Mouse (Mus musculus) R1 (cell line): ENCODE data around the gene Tomm20.
"Not testable (repeated sequence)": the region's sequence is repeated elsewhere in the genome, so short reads cannot be mapped to it uniquely, and the experiment has no call there.

ENCODE experiments used
- DNase-seq: peaks from one replicate; pipeline ENCODE4 v3.0.0-alpha.2; 2018; ENCODE audit warnings: low read depth, low spot score

The Tomm20 gene

DNA sequence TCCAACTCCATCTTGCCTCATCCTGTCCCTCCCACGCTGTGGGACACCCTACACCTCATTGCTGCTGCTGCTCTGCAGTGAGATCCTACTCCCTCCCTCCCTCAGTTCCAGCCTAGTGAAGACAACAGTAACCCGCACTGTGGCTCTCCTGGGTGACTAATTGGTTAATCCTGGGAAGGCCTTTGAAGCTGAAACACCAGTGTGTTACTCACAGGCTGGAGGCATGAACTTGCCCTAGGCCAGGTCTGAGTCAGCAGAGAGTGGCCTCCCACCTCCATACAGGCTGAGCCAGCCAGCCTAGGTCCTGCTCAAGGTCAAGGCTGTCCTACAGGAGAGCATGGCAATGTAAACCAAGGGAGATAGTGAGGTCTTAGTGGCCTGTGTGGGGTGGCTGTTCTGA is 26.4 kb downstream of the Tomm20 start:
- DNase-seq: no peak

DNA sequence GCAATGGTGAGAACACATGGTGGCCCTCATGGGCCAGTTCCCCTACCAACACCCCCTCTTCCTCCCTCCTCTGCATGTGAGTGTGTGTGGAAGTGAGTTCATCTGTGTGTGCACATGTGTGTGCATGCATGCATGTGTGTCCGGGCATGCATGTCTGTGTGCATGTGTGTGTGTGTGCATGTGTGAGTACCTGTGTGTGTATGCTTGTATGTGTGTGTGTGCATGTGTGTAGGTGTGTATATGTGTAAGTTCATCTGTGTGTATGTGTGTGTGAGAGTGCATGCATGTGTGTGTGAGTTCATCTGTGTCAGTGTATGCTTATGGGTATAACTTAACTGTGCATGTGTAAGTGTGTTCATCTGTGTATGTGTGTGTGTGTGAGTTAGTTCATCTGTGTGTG is 27.3 kb downstream of the Tomm20 start:
- DNase-seq: no peak

DNA sequence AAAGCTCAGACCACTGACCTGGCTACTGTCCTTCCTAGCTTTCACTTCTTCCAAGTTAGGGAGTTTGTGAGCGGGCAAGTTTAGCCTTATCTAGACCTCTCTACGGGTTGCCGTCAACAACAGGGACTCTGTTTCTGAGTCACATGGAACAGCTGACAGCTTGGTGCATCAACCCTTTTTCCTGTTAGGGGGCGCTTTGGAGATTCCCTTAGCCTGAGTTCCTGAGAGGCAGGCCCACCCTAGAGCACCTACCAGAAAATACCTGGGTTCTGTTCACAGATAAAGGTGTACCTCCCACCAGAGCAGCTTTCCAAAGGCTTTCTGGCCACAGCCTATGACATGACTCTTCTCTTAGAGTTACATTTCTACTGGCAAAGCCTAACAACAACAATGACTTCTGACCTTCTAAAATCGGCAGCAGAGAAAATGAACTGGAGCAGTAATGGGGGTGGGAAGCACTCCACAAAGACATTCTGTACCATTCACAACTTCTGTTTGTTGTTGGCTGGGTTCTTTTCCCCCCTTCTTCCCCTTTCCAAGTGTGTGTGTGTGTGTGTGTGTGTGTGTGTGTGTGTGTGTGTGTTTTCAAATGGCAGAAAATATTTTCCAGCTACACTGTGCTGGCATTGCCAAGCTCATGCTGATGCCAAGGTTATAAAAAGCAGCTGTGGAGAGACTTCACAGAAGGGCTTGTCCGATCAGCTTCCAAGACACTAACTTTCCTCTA is 28.3 kb downstream of the Tomm20 start:
- no peak for DNase-seq

DNA sequence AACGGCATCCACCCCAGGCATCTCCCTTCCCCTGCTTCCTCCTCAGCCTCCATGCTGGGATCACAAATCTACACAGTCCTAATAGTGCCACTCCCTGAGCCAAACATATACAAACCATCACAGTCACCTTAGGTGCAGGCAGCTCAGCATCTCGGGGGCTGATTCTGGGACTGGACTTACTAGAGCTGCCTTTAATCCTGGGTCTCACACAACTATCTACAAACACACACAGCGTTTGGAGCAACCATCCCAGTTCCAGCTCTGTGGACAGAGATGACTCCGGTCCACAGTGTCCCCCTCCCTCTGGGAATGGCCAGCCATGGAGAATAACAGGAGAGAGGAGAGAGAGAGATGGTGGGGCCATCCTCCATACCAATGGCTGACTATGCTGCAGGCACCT is 29.0 kb downstream of the Tomm20 start:
- DNase-seq: no peak

DNA sequence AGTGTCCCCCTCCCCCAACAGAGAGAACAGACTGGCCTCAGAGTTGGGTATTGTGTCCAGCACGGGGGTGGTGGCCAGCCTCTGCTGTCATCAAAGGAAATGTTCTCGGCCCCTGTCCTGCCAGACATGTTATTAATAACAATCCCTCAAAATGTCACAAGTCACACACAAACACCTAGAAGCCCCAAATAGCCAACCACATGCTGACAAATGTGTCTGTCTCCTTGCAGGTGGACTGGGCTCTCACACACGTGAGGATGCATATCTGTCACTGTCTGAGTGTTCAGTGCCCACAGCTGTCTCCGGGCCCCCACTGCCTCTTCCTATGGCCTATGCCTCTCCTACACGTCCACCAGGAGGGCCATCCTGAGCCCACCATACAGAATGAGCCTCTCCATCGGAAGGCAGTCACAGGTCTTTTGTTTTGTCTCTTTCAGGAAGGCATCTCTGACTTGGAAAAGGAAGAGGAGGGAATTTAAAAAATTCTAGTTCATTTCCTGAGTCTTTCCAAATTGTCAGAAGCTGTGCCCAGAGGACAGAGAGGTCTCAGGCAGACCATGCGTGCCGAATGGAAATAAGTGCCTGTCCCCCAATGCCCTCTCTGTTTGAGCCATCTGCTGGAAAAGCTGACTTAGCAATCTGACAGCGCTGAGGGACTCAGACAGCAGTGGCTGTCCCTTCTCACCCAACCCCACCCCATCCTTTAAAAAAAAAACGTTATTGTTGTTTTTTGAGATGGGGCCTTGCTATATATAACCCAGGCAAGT is 30.9 kb downstream of the Tomm20 start:
- no peak for DNase-seq

DNA sequence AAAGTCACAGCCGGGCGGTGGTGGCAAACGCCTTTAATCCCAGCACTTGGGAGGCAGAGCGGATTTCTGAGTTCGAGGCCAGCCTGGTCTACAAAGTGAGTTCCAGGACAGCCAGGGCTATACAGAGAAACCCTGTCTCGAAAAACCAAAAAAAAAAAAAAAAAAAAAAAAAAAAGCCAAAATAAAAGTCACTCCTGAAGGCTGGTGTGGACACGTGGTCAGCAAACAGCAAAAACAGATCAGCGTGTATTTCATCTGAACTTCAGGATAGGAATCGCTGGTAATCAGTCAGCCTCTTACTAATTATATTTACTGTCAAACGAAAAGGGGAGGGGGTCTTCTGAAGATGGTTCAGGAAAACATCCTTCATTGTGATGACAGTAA is 31.5 kb downstream of the Tomm20 start:
- DNase-seq: not testable (repeated sequence)

DNA sequence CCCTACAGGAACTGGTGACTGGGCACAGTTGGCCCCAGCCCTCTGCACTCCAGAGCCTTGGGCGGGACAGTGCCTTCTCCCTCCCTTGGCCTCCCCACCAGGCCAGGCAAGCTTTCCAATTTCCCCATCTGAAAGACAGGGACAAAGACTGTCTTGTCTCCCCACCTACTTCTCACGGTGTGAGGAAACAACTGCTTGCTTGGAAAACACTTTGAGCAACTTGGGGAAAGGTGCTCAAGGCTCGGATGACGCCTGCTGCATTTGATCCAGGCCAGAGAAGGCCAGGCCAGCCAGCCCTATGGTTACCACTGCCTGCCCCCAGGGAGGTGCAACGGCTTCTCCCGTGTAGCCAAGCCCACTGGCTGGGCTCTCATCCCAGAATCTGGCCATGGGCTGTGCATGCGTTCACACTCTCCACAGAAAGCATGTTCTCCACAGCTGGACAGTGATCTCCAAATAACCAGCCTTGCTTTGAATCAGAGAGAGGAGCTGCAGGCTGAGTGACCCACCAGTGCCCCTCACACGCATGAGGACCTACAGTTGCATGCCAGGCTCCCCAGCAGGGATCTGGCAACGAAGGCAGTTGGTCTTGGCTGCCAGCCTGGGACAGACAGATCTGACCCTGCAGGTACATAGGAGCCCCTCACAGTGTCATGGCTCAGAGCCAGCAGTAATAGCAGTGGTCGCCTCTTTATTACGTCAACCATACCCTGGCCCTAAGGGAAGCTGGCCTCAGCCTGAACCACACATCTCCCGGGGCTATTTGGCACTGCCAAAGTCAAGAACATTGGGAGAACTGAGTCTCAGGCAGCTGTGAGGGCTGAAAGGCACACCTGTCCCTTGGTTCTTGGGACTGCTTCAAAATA is 32.2 kb downstream of the Tomm20 start:
- DNase-seq: no peak

DNA sequence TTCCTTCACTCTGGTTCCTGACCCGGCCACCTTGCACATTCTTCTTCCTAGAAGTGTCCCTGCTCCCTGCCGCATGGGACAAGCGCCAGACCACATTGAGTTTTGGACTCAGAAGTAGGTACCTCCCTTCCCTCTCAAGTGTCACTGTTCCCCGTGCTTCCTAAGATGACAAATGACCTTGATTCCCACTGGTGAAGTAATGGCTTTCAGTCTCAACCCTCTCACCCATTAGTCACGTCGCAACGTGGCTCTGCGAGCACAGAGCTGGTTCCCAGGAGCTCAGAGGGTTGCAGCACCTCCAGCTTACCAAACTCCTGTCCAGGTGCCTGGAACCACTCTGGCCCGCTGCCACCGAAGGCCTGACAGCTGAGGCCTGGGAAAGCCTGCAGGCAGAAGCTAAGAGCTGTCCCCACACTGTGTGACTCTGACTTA is 36.3 kb downstream of the Tomm20 start:
- DNase-seq: no peak

DNA sequence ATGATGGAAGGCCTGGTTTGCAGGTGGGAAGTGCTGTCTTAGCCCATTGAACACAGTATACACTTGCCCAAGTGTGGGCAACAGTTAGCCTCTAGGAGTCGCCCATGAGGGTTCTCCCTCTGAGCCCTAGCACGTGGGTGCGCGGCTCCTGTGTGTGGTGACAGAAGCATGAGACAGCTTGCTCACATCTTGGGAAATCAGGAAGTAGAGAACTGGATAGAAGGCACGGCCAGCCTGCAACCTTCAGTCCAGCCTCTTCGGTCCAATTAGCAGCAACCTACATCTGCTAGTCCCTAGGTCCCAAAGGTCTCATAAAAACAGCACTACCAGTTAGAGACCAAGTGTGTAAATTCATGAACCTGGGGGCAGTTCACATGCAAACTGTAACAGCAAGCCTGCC is 36.8 kb downstream of the Tomm20 start:
- no peak for DNase-seq

DNA sequence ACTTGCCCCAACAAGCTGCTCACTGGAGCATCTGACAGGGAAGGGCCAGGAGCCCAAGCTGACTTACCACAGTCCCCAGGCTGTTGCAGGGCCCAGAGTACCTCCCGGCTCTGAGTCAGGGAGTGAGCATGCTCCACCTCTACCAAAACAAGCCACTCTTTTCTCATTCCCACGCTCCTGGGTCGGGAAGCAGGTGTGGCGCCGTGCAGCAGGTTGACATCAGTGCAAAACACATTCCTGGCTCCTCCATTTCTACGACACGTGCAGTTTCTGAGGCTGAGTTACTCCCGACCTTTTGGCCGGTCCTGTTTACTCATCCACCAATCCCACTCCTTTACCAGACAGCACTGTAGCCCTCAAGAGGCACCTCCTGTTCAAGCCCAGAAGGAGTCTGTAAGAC is 37.7 kb downstream of the Tomm20 start:
- DNase-seq: no peak

DNA sequence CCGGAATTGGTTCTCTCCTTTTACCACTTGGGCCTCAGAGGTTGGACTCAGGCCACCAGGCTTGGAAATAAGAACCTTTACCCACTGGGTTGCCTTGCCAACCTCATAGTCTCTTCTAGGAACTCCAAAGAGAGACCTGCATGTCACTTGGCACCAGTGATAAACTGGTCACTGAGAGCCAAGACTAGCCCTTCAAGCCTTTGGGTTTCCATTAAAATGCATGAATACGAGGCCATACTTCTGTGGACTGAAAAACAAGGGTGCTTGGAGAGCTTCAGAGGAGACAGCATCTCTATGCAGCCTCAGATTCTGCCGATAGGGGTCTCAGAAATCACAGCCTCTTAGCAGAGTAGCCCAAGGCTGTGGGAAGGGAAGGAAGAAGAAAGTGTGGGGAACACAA is 38.3 kb downstream of the Tomm20 start:
- no peak for DNase-seq

DNA sequence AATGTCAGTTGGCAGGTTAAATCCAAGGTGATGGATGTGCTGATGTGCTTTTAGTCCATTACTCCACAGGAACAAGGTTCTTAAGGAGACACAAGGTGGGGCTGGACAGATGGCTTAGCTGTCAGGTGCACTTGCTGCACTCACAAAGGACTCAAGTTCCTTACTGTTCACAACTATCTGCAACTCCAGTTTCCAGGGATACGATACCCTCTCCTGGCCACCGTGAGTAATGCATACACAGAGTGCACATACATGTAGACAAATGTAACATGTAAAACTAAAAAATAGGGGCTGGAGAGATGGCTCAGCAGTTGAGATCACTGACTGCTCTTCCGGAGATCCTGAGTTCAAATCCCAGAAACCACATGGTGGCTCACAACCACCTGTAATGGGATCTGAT is 40.3 kb downstream of the Tomm20 start:
- DNase-seq: peak; percentile 74

DNA sequence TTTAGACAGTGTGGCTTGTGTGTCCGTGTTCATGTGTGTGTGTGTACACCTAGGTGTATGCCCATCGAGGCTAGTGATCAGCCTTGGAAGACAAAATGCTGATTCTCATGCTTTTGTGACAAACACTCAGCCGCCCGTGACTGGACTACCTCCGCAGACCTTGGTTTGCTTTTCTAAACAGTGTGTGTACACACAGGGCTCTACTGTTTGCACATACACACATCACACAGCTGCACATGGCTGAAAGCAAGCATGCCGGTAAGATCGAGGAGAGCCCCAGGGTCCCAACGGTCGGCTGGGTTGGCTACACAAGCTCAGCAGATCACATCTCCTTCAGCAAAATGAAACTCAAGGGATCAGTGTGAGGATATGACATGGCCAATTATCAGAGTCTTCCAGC is 41.7 kb downstream of the Tomm20 start:
- no peak for DNase-seq

DNA sequence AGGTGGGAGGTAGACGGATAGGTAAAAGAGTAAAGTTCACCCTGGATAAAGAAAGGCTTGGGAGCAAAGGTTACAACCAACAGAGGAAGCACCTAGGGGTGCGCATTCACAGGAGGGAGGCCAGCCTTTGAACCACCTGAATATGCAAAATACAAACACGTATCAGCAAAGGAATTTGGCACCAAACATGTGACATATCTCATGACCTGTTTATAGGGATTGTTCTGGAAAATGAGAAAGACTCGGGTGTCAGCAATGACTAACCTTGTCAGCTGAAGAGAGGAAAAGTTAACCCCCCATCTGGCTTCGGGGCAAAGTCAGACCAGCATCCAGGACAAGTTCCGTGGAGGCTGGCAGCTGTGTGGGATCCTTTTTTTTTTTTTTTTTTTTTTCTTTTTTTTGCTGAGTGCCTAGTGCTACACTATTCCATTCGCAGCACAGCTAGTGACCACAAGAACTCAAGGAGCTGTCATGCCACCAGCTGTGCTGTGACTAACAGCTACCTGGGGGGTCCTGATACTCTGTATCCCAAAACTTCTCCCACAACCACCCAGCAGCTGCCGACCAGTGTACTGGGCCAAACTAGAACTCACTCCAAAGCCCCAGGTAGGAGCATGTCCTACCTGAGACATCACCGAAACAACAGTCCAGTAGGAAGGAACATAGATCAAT is 42.3 kb downstream of the Tomm20 start:
- no peak for DNase-seq

DNA sequence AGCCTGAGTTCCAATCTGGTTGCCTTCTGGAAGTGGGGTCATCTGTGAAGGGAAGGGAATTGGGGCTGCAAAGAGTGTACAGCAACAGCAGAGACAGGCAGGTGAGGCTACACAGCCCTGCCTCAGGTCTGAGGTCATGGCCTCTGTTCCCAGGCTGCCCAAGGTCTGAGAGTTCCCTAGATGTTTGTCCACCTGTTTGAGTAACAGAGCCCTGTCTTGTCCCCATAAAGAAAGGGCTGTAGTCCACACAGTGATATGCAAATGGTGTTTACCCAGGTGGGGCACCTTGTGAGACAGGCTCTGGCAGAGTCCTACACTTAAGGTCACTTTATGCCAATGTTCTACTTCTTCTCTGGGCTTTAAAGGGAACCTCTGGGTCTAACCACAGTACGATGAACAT is 44.0 kb downstream of the Tomm20 start:
- no peak for DNase-seq

DNA sequence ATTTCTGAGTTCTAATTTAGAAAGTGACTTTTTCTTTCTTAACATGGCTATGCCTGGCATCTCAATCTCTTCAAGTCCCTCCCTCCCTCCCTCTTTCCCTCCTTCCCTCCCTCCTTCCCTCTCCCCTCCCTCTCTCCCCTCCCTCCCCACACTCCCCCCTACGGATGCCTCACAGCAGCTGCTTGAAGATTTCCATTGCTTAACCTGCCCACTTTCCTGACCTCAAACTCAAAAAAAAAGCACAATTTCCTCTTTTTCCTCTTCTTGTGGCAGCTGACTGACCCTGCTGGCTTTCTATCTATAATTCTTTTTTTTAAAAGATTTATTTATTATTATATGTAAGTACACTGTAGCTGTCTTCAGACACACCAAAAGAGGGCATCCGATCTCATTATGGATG is 44.6 kb downstream of the Tomm20 start:
- no peak for DNase-seq

DNA sequence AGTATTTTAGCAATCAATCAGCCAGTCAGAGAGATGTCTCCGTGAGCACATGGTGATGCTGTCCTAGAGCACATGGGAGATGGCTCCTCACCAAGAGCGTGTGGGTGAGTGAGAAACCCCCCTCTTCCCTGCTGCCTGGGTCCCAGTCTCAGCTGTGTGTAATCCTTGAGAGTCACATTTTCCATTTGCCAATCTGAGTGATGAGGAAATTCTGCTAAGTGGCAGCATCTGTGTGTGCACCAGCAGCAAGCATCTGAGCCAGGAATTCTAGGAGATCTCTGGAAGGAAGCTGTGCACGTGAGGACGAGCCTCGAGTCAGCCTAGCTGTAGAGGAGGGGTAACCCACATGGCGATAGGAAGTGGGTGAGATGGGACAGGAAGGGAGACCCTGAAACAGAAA is 50.5 kb downstream of the Tomm20 start:
- no peak for DNase-seq

DNA sequence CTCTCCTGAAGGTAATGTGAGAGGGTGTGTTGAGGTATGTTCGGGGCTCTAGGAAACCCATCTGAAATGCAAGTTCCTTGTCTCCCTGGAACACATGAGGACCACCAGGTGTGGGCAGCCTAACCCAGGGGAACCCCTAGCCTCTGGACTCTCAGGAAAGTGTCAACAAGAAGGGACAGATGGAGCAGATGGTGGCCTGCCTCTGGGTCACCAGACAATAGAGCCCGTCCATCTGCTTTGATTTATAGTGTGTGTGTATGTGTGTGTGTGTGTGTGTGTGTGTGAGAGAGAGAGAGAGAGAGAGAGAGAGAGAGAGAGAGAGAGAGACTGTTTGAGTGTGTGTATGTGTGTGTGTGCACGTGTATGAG is 58.0 kb downstream of the Tomm20 start:
- no peak for DNase-seq

DNA sequence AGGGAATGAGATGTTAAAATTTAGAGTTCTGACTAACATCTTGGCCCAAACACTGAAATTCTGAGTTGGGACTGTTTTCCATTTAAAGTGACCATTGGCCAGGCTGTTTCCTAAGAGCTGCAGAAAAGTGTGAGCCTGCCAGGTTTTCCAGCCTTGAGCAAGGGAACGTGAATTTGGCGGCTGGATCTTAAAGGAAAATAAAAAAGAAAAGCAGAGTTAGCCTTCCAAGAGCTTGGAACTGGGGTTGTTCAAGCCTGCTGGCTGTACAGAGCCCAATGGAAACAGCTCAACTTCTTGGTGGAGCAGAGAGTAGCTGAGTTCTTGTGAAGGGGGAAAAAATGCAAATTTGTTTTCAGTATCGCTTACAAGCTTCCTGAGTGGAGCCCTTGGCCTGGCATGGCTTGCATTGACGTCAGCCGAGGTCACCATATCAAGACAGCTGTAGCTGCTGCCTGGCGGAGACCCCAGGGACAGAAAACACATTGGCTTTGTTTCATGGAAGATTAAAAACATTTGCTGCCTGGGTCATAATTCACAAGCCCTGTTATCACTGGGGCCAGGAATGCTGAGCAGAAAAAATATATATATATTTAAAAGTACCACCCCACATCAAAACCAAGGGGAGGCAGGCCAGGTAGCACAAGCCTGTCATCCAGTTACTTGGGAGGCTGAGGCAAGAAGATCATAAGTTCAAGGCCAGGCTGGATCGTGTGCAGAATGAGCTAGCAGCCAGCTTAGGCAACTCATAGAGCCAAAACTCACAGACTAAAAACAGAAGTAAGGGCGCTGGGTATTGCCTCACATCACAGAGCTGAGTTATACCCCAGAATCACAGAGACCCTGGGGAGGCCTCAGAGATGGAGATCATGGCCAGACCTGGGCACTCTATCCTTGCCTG is 58.7 kb downstream of the Tomm20 start:
- no peak for DNase-seq

DNA sequence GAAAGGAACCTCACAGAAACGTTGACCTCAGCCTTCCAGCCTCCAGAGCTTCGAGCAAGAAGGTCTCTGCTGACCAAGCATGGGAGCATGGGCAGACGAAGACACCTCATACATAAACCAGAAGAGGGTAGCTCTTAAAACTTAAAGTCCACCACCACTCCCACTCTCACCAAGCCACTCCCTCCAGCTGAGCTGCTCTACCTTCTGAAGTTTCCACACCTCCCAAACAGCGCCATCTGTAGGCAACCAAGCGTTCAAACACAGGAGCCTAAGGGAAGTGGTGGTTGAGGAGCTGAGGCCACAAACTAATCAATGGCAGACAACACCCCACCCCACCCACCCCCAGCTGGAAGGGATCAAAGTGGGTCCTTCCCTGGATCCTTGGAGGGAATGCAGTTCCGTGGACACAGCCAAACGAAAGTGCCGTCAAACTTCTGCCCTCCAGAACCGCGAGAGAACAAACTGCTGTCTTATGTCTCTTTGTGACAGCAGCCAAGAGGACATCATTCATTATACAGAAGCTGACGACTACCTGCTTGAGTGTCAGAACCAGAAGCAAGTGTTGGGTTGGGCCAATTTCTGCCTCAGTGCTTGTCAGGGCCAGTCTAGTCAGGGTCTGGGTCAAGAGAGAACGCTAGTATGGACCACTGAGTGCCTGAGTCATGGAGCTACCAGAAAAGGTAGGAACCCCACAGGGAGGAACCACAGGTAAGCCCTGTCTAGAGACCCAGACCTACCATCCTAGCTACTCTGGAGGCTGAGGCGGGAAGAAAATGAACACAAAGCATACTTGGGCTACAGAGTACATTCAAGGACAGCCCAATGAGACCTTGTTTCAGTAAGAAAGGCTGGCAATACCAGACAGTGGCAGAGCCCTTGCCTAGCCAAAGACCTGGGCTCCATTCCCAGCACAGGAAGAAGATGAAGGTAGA is 59.8 kb downstream of the Tomm20 start:
- peak; percentile 89 for DNase-seq
